Mouse (Mus musculus) heart, postnatal 0 days (tissue): Measurements from ENCODE around the gene Il2rb.
A peak's percentile ranks its signal among the peaks of the same experiment; 100 is the strongest.

Experiments
- CTCF ChIP-seq: IDR thresholded peaks from 2 replicates; pipeline ENCODE4 v1.5.1; 2016; ENCODE audit warnings: antibody characterized with exemption, control low read depth, low read depth
- EP300 ChIP-seq: IDR thresholded peaks from 2 replicates; pipeline ENCODE4 v1.6.1; 2016; ENCODE audit warnings: antibody characterized with exemption, low read depth

- peak; percentile 95 for TF ChIP-seq CTCF
- TF ChIP-seq EP300 = no peak
These were observed 19.5 kb upstream of the Il2rb start for GRCm38 (mm10) chr15:78514393-78515146.
